Mouse (Mus musculus) liver (tissue): Measurements from ENCODE around the gene Defb19.
A peak's percentile ranks its signal among the peaks of the same experiment; 100 is the strongest.

ENCODE experiments used
- DNase-seq: peaks from one replicate; pipeline ENCODE4 v3.0.0-alpha.2; 2020; ENCODE audit warnings: mixed read lengths

Defb19 gene

GRCm38 (mm10) chr2:152580107-152580506 lies at the start of gene Defb19:
TSS of gene Defb19 (minus strand) at chr2:152580312.
- DNase-seq, result no peak

DNA sequence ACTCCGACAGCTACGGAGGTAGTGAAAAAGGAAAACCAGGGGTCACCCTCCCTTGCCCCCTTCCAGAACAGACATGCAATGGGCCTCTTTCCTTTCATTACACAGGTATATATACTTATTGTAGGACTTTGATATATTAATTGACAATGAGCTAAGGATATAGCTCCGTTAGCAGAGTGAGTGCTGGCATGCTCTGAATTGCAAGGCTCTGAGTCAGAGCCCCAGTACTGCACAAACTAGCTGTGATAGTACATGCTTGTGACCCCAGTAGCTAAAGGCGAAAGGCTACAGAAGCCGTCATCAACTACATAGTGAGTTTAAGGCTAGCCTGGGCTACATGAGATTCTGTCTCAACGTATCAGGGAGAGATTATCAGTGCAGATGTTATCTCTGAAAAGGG lies 49.8 kb upstream of the Defb19 start:
- no peak for DNase-seq

GRCm38 (mm10) chr2:152629239-152629638 lies 49.1 kb upstream of the Defb19 start:
- no peak for DNase-seq

- no peak for DNase-seq
Observed at GRCm38 (mm10) chr2:152628066-152628465, 48.0 kb upstream of the Defb19 start.

- peak; percentile 9 for DNase-seq
Observed at GRCm38 (mm10) chr2:152626774-152627591, 46.9 kb upstream of the Defb19 start, which contains the start of gene Rem1. TSS of gene Rem1 (plus strand) at chr2:152626951.

- DNase-seq, result no peak
Observed at GRCm38 (mm10) chr2:152625256-152625655, 45.1 kb upstream of the Defb19 start.

- no peak for DNase-seq
Observed at GRCm38 (mm10) chr2:152624566-152624965, 44.5 kb upstream of the Defb19 start.

- DNase-seq, result no peak
Observed at GRCm38 (mm10) chr2:152622953-152623352, 42.8 kb upstream of the Defb19 start, which contains the start of gene Defb25. TSS of gene Defb25 (minus strand) at chr2:152623053.

- no peak for DNase-seq
Observed at GRCm38 (mm10) chr2:152622151-152622550, 42.0 kb upstream of the Defb19 start.

- no peak for DNase-seq
Observed at GRCm38 (mm10) chr2:152620367-152621134, 40.4 kb upstream of the Defb19 start.

GRCm38 (mm10) chr2:152617374-152617773 lies 37.3 kb upstream of the Defb19 start:
- DNase-seq, result peak; percentile 25

DNA sequence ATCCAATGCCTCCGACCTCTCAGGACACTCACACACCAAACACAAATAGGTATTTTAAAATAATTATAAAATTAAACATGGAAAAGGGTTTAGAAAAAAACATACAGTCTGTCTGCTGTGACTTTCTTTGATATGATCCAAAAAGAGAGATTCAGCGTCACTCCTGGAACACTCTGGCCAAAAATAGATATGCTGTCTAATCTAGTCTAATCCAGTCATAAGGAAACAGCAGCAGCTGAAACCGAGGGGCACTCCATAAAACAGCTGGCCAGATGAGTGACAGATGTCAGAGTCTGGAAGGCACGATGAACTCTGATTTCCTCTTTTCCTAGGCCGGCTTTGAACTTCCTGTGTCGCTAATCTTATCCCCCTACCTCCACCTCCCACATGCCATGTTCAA lies 36.4 kb upstream of the Defb19 start:
- DNase-seq, result no peak

DNA sequence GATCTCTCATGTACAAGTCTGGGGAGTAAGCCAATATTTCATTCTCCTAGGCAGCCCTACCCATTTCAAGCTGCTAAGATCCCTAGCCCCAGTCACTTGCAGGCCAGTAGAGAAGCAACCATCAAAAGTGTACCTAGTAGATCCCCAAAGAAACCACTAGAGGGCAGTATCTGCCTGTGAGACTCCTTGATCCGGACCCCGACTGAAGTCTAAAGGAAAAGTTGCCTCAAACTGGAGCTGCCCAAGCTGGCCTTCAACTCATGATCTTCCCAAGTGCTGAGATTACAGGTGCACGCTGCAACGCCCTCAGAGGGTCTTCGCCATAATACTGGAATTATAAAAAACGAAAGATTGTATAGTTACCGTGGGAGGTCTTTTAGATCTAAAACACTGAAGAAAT lies 35.5 kb upstream of the Defb19 start:
- peak; percentile 21 for DNase-seq

- peak; percentile 22 for DNase-seq
Observed at GRCm38 (mm10) chr2:152612193-152612592, 32.1 kb upstream of the Defb19 start.

DNA sequence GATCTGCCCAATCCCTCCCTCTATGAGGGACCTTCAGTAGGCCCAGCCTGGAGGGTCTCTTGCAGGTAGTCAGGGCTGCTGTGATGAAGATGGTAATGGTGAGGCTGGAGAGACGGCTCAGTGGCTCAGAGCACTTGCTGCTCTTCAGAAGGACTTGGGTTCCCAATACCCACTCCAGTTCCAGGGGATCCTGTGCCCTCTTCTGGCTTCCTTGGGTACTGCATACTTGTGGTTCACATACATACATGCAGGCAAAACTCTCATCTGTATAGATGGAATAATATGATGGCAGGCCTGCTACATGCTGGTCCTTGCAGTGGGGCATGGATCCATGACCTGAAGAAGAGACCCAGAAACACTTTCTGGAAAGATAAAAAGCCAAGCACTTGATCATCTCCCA lies 28.6 kb upstream of the Defb19 start:
- DNase-seq, result no peak

DNA sequence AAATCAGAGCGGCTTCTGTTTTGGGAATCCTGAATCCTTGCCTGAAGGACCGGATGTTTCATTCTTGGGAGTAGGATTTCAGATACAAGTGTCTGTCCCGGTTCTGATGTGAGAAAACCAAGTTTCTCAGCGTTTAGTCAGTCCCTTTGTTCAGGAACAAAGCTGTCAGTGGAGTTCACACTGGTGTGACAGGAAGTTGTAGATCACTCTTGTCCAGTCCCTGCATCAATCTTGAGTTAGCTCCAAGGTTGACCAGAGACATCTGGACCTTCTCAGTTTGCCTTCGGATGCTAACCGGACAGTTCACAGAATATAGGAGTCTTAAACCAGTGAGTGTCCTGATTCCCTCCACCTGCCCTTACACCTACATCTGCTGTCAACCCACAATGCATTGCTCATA lies 27.6 kb upstream of the Defb19 start:
- no peak for DNase-seq

GRCm38 (mm10) chr2:152604057-152604456 lies 23.9 kb upstream of the Defb19 start, which contains the start of gene Defb36:
TSS of gene Defb36 (plus strand) at chr2:152604327.
- peak; percentile 19 for DNase-seq

DNA sequence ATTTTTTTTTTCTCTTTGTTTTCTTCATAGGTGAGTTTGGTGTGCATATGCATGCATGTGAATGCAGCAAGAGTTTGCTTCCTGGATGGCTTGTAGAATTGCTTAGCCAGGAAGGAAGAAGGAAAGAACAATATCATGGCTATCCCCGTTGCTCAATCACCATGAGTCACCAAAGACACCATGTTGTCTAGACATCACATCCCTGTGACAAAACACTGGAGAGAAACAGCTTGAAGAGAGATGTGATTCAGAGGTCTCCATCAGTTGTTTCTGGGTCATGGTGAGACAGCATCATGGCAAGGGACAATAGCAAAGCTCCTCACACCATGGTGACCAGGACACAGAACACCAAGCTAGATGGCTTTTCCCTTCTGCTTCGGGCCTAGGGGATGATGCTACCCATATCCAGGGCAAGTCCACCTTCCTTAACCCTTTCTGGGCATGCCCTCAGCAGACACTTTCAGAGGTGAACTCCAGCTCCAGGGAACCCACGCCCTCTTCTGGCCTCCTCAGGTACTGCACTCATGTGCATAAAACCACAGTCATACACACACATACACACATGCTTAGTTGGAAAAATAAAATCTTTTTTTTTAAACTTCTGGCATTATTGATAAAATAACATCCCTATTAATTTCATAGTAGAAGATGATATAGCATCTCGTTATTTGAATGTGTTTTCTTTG lies 21.3 kb upstream of the Defb19 start:
- DNase-seq, result no peak

GRCm38 (mm10) chr2:152600076-152600475 lies 20.0 kb upstream of the Defb19 start:
- DNase-seq, result no peak

DNA sequence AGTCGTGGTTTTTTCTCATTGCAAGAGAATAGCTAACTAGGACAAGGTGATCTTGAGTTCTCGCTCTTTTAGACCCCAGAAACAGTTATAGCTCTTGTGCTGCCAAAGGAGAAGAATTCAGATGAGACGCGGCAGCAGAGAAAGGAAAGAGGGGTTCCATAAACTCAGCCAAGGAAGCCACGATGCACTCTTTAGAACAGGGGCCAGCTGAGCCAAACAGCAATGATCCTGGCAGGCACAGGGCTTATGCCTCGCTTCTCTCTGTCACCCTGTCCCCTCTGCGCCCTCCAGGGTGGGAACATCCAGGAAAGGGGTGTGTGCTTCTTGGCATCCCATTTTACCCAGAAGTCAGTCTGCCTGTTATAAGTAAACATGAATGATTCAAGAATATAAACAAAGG lies 19.2 kb upstream of the Defb19 start, which contains the start of gene Defb45:
Gene Defb45, minus strand, starts transcription at position 101 of the 400 bp plus-strand sequence.
- no peak for DNase-seq

DNA sequence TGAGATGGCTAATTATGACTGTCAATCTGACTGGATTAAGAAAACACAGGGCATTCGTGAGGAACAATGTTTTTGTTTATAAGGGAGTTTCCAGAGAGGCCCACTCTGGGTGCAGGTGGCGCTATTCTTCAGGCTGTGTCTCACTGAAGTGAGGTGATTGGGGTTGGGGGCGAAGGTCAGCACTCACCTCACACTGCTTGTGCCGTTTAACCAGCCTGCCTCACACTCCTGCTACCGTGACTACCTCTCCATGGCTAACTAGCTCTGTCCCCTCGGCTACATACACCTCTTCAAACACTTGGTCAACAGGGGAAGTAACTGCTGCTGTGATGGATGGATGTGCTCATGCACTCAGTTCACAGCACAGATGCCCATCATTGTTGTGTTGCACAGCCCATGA lies 8.9 kb upstream of the Defb19 start:
- no peak for DNase-seq

DNA sequence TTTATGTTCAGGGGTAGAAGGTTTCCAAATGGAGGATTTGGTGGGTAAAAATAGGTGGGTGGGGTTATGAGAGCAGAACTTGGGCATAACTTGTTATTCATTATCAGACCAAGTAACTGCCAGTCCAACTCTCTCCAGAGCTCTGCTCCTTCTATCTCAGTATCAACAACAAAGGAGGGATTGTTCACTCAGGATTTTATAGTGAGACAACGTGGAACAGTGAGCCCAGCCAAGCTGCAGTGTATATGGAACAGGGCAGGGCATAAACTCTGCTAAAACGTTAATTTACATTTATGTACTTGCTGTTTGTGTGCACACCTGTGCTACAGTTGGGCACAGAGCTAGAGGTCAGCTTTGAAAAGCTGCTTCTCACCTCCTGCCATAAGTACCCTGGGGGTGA lies 8.3 kb upstream of the Defb19 start:
- no peak for DNase-seq

GRCm38 (mm10) chr2:152586926-152587560 lies 6.9 kb upstream of the Defb19 start:
- DNase-seq, result no peak
